Mouse (Mus musculus): ENCODE results near the gene Lyl1. TPM values are rescaled to one million over a fixed set of nuclear protein-coding genes. Genes with fewer than 3 reads are reported as not detected.
"Not testable (repeated sequence)": the region's sequence is repeated elsewhere in the genome, so short reads cannot be mapped to it uniquely, and the experiment has no call there.

Lyl1 gene
- total RNA-seq, 2 experiments from 2014 or later: 5.8 to 6.7 TPM

DNA sequence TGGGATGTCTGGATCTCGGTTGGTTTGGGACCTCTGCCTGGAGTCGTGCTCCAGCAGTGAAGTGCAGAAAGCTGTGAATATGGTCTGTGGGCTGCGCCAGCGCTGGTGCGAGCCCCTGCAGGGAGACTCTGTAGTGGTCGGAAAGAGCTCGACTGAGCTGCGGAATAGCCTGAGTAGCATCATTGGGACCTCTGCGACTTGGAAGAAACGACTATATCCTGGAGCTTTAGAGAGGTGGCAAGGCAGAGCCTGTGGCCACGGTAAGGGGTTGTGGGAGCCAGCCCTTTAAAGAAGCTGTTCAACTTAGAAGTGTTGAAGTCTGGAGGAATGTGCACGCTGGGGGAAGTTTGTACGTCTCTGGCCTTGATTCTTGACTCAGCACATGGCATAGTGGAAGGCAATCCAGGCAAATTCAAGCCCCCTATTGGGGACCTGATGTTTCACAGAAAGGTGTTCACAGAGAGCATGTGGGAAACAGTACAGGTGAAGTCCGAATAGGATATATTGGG, 35.8 kb upstream of the Lyl1 start:
- intact Hi-C loops (cut with DNase I): no loop called here
- no peak for DNase-seq

DNA sequence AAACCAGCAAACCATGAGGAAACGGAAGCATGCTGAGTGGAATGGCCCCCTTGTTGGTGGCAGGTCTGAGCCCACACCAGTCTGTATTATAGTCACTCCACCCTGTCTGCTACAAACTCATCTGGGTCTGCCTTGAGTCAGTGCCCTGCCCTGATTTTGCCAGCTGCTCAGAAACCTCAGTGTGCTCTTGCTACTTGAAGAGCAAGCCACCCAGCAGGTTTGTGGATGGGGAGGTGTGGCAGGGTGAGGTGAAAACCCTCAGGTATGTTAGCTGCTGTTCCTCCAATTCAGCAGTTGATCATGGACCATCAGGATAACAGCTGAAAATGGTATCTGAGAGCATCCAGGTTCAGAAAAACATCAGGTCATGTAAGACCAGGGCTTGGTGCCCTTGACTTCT, 33.2 kb upstream of the Lyl1 start:
- intact Hi-C loops (cut with DNase I): no loop called here
- DNase-seq: no peak

DNA sequence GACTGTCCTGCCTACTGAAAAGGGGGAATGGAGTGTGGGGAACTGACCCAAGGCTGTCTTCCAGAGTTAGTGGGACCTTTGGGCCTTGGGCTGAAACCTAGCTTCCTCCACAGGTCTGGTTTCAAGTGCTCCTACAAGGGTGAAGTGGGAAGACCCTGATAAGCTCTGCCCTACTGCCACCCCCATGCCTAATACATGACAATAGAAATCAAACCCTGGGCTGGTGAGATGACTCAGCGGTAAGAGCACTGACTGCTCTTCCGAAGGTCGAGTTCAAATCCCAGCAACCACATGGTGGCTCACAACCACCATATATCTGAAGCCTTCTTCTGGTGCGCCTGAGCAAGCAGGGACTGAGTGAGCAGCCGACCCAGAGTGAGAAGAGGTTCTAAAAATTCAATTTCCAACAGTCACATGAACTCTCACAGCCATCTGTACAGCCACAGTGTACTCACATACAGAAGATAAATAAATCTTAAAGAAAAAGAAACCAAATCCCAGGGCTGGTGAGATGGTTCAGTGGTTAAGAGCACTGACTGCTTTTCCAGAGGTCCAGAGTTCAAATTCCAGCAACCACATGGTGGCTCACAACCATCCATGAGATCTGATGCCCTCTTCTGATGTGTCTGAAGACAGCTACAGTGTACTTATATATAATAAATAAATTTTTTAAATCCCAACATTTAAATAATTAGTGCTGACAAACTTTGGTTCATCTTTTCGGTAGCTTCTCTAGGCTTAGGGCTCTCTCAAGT, 32.3 kb upstream of the Lyl1 start:
- intact Hi-C loops (cut with DNase I): no loop called here
- DNase-seq: no peak

DNA sequence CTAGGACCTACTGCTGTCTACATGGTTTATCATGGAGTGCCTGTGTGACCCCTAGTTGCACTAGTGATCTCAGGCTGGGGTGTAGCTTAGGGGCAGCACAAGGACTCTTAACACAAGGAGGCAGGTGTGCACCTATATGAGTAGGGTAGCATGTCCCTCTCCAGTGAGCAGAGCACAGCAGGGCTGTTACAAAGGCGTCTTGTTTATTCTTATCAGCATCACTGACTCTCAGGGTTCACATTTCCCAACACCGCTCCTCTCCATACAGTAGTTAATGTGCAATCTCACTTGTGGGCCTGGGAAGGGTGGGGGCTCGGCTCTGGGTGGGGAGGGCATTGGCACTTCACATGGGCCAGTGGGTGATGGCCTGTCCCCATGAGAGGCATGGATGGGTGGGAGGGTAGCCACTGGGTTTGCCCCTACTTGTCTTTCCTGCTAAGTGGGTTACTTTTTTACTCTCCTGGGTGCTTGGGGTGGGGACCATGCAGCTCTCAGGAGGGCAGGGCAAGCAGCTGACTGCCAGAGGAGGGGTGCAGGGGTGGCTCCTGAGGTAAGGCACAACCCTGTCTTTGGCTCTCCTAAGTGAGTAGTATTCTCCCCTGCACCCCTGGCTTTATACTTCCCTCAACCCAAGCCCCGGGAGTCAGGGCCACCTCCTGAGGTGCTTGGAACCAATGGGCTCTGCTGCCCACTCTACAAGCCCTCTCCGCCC, 30.8 kb upstream of the Lyl1 start:
- intact Hi-C loops (cut with DNase I); DNase-seq: not testable (repeated sequence)

DNA sequence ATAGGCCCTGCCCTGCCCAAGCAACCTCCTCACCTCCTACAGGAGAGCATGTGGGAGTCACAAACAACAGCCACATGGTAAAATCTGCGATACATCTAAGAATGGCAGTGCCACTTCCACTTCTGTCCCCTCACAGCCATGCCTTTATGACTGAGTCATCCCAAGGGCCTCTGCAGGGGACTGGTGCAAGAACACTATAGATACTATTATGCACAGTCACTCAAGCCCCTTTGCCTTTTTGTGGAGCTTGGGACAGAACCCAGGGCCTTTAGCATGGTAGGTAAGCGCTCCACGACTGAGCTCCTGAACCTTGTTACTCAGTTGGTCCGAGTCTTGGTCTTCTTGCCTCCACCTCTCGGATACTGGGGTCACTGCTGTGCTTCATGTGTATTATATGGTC, 24.0 kb upstream of the Lyl1 start:
- intact Hi-C loops (cut with DNase I): no loop called here
- DNase-seq: no peak

DNA sequence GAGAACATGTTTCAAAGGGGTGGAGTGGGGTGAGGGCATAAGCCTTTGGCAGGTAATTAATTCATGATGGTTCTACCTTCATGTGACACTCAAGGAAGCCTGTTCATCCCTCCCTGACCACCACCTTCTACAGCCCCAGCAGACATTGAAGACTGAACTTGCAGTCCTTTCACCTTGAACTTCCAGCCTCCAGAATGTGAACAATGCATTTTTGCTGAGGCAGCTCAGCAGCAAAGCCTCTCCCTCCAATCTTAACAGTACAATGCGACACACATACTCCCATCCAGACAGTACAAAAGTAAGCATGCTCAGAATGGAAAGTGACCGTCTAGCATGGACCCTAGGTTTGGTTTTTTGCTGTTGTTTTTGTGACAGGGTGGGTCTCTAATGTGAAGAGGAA, 19.8 kb upstream of the Lyl1 start:
- intact Hi-C loops (cut with DNase I): no loop called here
- no peak for DNase-seq

DNA sequence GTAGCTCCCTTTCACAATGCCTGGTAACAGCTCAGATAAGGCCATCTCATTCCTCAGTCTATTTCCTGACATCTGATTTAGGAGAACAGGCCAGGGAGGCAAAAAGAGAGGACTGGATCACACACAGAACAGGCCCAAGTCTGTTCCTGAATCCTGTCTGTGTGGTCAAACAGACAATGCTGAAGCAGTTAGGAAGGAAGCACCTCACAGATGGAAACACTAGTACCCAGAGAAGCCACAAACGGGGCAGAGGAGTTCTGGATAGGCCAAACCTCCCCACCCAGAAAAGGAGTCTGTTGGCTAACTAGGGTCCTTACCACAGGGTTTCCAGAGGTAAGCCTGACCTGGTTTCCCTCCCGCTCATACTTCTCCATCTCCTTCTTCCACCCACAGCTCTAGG, 19.0 kb upstream of the Lyl1 start:
- intact Hi-C loops (cut with DNase I): no loop called here
- DNase-seq: no peak

DNA sequence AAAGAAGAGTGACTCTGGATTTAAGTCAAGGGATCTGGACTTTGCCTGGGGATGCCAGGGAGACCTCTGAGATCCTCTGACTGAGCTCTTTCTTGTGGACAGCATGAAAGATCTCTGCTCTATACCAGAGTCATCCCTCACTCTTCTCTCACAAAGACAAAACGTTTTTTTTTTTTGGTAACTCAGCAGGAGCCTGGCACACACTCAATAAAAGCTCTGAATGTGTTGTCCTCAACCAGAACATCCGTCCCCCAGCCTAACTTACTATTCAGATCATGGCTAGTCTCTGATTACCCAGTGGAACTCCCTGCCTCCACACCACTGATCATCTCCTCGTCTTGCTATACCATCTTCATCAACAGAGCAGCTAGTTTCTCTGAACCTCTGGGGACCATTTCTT, 16.7 kb upstream of the Lyl1 start:
- DNase-seq: no peak
- intact Hi-C loops (cut with DNase I): no loop called here

DNA sequence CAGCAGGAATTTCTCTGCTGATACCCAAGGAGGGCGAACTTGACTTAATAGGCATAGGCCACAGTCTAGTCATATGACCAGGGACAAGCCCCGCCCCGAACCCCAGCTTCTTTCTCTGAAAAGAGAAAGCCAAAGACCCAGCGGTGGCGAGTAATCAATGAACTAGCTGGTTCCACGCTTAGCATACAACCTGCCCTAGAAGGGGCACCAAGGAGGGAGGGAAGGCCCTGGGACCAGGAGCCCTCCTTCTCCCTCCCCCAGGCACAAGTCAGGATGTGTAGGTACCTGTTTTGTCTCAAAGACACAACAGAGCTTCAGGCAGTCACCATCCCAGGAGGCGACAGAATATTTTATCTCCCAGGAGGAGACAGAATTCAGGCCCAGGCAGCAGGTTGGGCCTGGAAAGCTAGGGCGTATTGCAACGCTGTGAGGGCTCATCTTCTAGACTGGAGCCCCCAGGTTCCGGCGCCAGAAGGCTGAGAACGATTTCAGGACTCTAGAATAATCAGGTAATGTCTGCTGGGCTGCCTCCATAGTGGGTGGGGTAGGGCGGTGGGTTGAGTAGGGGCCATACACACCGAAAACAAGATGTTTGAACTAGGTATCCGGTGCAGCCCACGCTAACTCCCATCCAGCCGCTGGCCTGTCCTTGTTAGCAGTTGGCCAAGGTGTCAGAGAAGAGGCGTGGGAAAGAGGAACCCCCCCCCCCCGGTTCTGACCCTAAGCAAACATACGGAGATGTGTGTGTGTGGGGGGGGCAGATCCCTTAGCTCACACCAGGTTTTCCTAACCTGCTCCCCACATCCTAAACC, 14.9 kb upstream of the Lyl1 start, which contains the start of gene Trmt1:
Gene Trmt1, plus strand, starts transcription at position 117 of the 812 bp plus-strand sequence.
- intact Hi-C loops (cut with DNase I): loop anchor here (2.0 kb wide), 1 partner anchor 20 kb away; no protein-coding TSS in a partner anchor
- no peak for DNase-seq

DNA sequence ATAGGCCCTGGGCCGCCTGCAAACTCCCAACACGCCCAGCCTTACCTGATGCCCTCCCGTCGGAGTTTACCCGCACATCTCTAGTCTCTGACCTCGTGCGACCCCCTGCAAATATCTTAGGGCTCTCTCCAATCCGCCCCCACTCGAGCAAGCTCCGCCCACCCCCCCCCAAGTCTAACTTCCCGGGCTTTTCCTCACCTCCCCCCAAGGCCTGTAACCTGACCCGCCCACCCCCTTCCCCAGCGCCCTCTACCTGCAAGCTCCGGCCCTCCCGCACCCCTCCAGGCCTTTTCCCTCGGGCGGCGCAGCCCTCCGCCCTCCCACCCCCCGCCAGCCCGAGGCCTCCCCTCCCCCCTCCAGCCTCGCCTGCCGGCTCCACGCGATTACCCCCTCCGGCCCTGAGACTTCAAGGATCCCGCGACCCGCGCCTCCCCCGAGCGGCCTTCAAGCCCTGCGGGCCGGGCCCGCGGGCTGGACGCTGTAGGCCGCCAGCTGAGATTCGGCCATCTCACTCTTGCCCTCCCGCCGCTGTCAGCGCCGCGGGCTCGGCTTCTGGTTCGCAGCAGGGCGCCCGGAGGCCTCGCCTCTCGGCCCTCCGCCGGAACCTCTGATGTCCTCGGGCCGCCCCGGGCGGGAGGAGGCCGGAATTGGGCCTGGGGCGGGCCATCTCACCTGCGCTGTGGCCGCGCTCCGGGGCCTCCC, 14.1 kb upstream of the Lyl1 start:
- DNase-seq: no peak
- intact Hi-C loops (cut with DNase I): loop anchor here (2.0 kb wide), 1 partner anchor 20 kb away; no protein-coding TSS in a partner anchor

DNA sequence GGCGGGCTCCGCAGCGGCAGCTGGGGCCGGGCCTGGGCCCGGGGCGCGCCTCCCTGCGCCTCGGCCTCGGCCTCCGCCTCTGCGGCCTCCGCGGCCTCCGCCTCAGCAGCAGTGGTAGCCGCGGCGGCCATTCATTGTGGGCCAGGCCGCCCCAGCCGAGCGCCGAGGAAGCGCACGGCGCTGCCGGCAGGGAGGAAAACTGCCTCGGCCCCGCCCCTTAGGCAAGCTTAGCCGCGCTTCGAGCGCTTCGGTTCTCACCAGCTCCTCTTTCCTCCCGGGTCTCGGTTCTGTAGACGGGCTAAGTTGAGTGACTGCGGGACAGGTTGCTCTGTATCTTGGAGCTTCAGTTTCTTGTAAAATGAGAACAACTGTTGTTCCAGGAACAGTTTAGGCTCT, 13.6 kb upstream of the Lyl1 start, which contains the start of gene Nacc1:
Gene Nacc1, minus strand, starts transcription at position 158 of the 396 bp plus-strand sequence.
- DNase-seq: peak; percentile 89 to 92
- intact Hi-C loops (cut with DNase I): loop anchor here (2.0 kb wide), 1 partner anchor 21 kb away; no protein-coding TSS in a partner anchor

DNA sequence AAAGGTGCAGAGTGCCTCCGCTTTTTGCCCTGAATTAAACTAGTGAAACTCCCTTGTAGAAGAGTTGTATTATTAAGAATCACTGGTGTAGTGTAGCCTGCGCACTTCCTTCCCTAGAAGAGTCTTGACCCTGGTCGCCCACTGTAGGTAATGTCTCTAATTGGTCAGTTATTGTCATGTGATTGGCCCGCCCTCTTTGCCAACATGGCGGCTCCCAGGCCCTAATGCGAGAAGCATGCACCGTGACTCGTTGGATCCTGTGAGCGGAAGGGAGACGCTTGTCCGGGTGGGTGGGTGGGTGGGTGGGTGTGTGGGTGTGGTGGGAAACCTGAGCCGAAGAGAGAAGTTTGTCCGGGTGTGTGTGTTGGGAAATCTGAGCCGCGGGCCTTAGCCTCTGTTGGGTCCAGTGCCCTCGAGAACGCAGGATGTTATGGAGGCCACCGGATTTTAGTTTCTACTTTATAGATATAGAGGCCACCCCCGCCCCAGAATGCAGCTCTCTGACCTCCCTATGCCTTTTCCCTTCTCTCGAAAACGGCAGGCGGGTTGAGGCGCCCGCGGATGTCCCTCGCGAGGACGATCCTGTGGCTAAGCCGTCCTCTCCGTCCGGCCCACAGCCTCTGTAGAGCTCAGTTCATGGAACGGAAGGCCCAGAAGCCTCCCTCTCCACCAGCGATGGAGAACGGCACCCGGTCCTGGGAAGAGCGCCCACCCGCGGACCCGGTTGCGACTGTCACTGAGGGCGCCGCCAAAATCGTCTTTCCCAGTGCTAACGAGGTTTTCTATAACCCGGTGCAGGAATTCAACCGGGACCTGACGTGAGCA, 12.0 kb upstream of the Lyl1 start:
- DNase-seq: peak; percentile 84 to 91
- intact Hi-C loops (cut with DNase I): no loop called here

DNA sequence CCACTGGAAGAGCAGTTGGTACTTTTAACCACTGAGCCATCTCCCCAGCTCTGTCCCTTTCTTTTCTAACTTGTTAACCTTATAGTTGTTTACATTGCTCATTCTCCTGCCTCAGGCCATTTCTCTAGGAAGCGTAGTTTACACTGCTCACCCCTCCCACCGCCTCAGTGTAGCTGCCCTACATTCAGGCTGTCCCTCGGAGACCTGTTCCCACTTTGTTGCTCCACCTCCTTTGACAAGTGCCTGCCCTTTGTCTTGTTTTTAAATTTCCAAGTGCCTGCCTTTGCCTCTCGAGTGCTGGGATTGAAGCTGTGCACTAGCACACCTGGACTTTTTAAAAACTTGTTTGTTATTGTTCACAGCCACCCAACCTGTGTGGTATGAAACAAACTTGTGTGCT, 7.9 kb upstream of the Lyl1 start:
- intact Hi-C loops (cut with DNase I): no loop called here
- DNase-seq: no peak

DNA sequence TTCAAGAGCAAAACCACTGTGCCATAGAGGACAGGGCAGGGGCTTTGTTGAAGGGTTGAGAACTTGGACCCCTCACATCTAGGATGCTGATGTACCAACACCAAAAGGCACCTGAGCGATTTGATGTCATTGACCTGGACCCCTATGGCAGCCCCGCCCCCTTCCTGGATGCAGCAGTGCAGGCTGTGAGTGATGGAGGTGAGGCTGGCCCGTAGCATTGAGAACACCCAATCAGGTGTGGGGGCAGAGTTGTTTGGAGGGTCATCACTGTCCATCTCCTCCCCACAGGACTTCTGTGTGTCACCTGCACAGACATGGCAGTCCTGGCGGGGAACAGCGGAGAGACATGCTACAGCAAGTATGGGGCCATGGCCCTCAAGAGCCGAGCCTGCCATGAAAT, 6.1 kb upstream of the Lyl1 start:
- intact Hi-C loops (cut with DNase I): no loop called here
- no peak for DNase-seq

DNA sequence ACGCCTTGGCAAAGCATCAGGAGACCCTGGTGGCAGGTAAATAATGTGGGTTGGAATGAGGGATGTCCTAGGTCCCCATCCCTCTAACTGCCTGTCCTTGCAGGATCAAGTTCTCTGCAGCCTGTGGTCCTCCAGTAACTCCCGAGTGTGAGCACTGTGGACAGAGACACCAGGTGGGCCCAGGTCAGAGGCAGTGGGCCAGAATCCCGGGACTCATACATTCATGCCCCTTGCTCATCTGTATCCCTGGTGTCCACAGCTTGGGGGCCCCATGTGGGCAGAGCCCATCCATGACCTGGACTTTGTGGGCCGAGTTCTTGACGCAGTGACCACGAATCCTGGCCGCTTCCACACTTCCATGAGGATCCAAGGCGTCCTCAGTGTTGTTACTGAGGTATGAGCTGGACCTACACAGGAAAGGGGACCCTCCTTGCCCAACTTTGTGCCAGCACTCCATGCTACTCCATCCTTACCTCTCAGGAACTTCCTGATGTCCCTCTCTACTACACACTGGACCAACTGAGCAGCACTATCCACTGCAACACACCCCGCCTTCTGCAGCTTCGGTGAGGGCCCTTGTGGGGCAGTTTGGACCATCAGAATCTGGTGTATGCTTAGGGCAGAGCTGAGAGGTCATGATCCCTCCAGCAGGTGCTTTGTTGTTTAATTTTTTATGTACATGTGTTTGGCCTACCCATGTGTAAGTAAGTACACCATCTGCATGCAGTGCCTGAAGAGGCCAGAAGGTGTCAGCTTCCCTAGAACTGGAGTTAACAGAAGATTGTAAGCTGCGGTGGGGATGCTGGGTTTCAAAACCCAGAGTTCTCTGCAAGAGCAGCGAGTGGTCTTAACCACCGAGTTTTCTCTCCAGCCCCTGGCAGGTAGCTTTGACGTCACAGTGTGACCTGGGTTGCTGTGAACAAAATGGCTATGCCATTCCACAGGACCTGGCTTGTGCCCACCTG, 3.8 kb upstream of the Lyl1 start:
- intact Hi-C loops (cut with DNase I): loop anchor here (2.0 kb wide), 1 partner anchor 115 kb away; no protein-coding TSS in a partner anchor
- DNase-seq: peak in 1 of 2 experiments; percentile 71

DNA sequence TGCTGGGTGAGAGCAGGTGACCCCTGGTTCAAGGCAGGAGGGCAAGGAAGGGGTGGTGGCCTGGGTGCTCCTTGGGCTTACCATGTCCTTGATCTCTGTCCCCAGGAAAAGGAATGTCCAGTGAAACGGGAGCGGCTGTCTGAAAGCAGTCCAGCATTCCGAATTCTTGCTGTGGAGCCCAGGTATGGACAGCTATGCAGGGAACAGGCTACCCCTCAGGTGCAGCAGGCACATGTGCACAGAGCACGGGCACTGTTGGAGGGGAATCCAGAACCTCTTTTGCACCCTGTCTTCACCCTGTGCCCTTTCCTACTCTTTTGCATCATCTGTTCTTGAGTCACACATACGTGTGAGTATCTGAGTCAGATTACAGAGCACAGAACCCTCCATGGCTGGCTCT, 3.0 kb upstream of the Lyl1 start:
- no peak for DNase-seq
- intact Hi-C loops (cut with DNase I): loop anchor here (2.0 kb wide), 1 partner anchor 115 kb away; no protein-coding TSS in a partner anchor

DNA sequence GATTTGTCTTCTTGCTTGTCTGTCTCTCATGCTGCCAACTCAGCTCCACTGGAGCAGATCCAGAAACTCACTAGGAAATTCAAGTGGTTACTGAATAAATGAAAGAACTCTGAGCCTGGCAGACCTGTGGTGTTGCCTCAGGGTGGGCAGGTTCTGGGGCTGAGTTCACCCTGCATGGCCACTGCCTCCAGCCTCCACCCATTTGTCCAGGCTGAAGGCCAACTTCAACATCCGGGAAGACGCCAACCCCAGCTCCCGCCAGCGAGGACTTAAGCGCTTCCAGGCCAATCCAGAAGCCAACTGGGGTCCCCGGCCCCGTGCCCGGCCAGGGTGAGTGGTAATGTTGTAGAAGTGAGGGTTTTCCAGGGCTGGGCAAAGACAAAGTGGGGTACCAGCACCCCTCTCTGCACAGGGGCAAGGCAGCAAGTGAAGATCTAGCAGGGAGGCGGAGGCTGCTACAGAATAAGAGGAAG, 2.3 kb upstream of the Lyl1 start:
- intact Hi-C loops (cut with DNase I): loop anchor here (2.0 kb wide), 1 partner anchor 114 kb away; no protein-coding TSS in a partner anchor
- DNase-seq: peak; percentile 69 to 76

Measured in heart, postnatal 14 days (tissue).